ENCODE assay signal across 8 mouse cellular contexts in the genomic region with DNA sequence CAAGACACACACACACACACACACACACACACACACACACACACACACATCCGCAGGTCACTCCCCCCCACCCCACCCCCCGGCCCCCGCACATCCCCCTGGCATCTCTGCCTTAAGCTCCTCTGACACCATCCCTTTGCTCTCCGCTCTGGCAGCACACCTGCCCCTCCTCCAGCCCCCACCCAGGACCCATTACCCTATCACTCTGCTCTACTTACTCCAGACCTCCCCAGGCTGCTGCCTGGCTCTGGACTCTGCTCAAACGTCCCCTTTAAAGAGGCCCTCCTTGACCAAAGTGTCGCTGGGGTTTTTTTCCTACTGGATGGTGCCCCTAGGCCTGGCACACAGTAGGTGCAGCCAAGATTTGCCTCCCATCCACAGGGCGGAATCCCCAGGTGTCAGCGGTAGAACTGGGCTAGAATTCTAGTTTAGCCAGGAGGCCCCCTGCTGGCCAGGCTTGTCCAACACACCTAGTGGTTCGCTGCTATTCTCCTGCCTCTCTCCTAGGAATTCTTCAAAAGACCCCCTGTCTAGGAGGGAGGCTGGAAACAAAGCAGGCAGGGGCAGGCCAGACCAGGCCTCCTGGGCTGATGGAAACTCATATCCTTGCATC. TPM values are rescaled to one million over a fixed set of nuclear protein-coding genes. Genes with fewer than 3 reads are reported as not detected.
DNase-seq lines count a peak whose midpoint lies in the region; ATAC-seq and TF ChIP-seq lines count a peak whose summit lies in the region.

No protein-coding gene starts in this region.

- WGBS in cerebellum, adult 2 months = 39% methylated on average over 9 of the region's 9 CpGs
- WGBS in liver, embryonic 13.5 days (ENCODE audit: insufficient replicate concordance) = 6% methylated on average over 6 of the region's 9 CpGs
- 29% methylated on average over 8 of the region's 9 CpGs for WGBS in neural tube, embryonic 13.5 days

- no peaks in the 10 kb centered on the region for H3K27me3 ChIP-seq in cerebellum, adult 2 months (ENCODE audit: control insufficient read depth, insufficient read depth, low read length)
- H3K27me3 ChIP-seq in liver, embryonic 13.5 days = no peaks in the 10 kb centered on the region
- no peaks in the 10 kb centered on the region for H3K27me3 ChIP-seq in neural tube, embryonic 13.5 days

- H3K4me3 ChIP-seq in ES-E14 (ENCODE audit: insufficient read depth in 1 of 2, low read depth in 1 of 2, low read length in 2 of 2, poor library complexity in 1 of 2, severe bottlenecking in 1 of 2) = no peak overlapping the region
- no peak overlapping the region for H3K4me3 ChIP-seq in cerebellum, adult 2 months (replicated peaks; ENCODE audit: insufficient read depth, low read depth, low read length)
- no peak overlapping the region for H3K4me3 ChIP-seq in liver, embryonic 13.5 days (replicated peaks)
- H3K4me3 ChIP-seq in neural tube, embryonic 13.5 days = no peak overlapping the region

- H3K9ac ChIP-seq in ES-E14 (ENCODE audit: insufficient read depth, low read depth, low read length, poor library complexity, severe bottlenecking) = no peak overlapping the region
- no peak overlapping the region for H3K9ac ChIP-seq in liver, embryonic 13.5 days
- H3K9ac ChIP-seq in neural tube, embryonic 13.5 days = 0 out of 2 replicates have a peak overlapping the region, but pooled peaks have one; percentile 38

- peak; percentile 59 for ATAC-seq in frontal cortex, adult (ENCODE audit: low TSS enrichment)
- ATAC-seq in liver, embryonic 13.5 days (ENCODE audit: low read depth) = no peak
- peak; percentile 33; the same call in 1 of the 2 replicates for ATAC-seq in neural tube, embryonic 13.5 days (ENCODE audit: low read depth)

- 0 out of 2 replicates have a peak overlapping the region, but pooled peaks have one; percentile 12 for H3K4me2 ChIP-seq in liver, embryonic 13.5 days
- H3K4me2 ChIP-seq in neural tube, embryonic 13.5 days = no peak overlapping the region

- H3K9me3 ChIP-seq in ES-E14 (ENCODE audit: control insufficient read depth, insufficient read depth, low read depth, low read length) = no peaks in the 10 kb centered on the region
- H3K9me3 ChIP-seq in liver, embryonic 13.5 days (replicated peaks) = no peaks in the 10 kb centered on the region
- H3K9me3 ChIP-seq in neural tube, embryonic 13.5 days = no peaks in the 10 kb centered on the region

- TF ChIP-seq CTCF in cerebellum, adult 2 months (IDR thresholded peaks at IDR 0.05; ENCODE audit: borderline replicate concordance, insufficient read depth, low read depth, low read length) = peak; percentile 81

- peaks cover 0 to 14% of the 10 kb centered on the region in 2 experiments; a peak in 1 of 4 replicates for H3K4me1 ChIP-seq in ES-E14 (ENCODE audit: control insufficient read depth in 2 of 2, insufficient read depth in 2 of 2, low read length in 2 of 2, poor library complexity in 1 of 2)
- H3K4me1 ChIP-seq in cerebellum, adult 2 months (ENCODE audit: control insufficient read depth, insufficient read depth, low read length) = peaks cover 15% of the 10 kb centered on the region
- H3K4me1 ChIP-seq in liver, embryonic 13.5 days (replicated peaks) = peaks cover 34% of the 10 kb centered on the region
- H3K4me1 ChIP-seq in neural tube, embryonic 13.5 days (replicated peaks) = peaks cover 13% of the 10 kb centered on the region

- no peak for TF ChIP-seq POLR2A in cerebellum, adult 2 months (IDR thresholded peaks at IDR 0.05; ENCODE audit: borderline replicate concordance, insufficient read depth, low read length)

- DNase-seq in A20 (ENCODE audit: low read depth, low spot score) (peak; percentile 63), ES-E14 (ENCODE audit: low read depth, low spot score) (peak; percentile 69)
- peak; percentile 65 to 80 for DNase-seq in cerebellum, adult 2 months
- DNase-seq in hindlimb bud, embryonic 11.5 days (ENCODE audit: extremely low spot score, low read depth, low spot score) = peak; percentile 54
- no peak for DNase-seq in liver, embryonic 13.5 days
- peak; percentile 90 for DNase-seq in thymus, postnatal 4 days

- in situ Hi-C loops in ES-E14 (cut with MboI; ENCODE audit: low sequenced_read_pairs in 2 of 2, unreplicated experiment in 2 of 2) = loop anchor here in 1 of 2 experiments (5.0 kb wide), 1 partner anchor 115 kb away; no protein-coding TSS in a partner anchor

- no peaks in the 10 kb centered on the region for H3K36me3 ChIP-seq in ES-E14 (ENCODE audit: control insufficient read depth, insufficient read depth, low read length, poor library complexity, severe bottlenecking)
- H3K36me3 ChIP-seq in liver, embryonic 13.5 days = no peaks in the 10 kb centered on the region
- no peaks in the 10 kb centered on the region for H3K36me3 ChIP-seq in neural tube, embryonic 13.5 days

- no peak overlapping the region for H3K27ac ChIP-seq in ES-E14 (ENCODE audit: insufficient read depth, low read depth, low read length, poor library complexity, severe bottlenecking)
- H3K27ac ChIP-seq in cerebellum, adult 2 months (ENCODE audit: insufficient read depth, low read length) = no peak overlapping the region
- H3K27ac ChIP-seq in liver, embryonic 13.5 days = no peak overlapping the region
- no peak overlapping the region for H3K27ac ChIP-seq in neural tube, embryonic 13.5 days (replicated peaks)

TF ChIP-seq in ES-E14, 5 proteins besides CTCF, POLR2A, EP300 and RAD21:
- TF ChIP-seq HCFC1 (IDR thresholded peaks at IDR 0.05; ENCODE audit: borderline replicate concordance, insufficient read depth, low read length) (no peak), ZC3H11A (IDR thresholded peaks at IDR 0.05; ENCODE audit: borderline replicate concordance, low read depth, low read length) (no peak; the same call in 1 of the 2 replicates), MAFK (IDR thresholded peaks at IDR 0.05; ENCODE audit: insufficient read depth, low read depth, low read length) (no peak), CHD2 (IDR thresholded peaks at IDR 0.05; ENCODE audit: low read depth, low read length) (no peak), ZNF384 (IDR thresholded peaks at IDR 0.05; ENCODE audit: low read depth, low read length) (no peak)

RNA-seq across cellular contexts. Expression of gene Plxnd1, which starts 12.9 kb away (rescaled TPM):
- total RNA-seq in ES-E14 (2012; rRNA removed) = 2.6 and 8.7 TPM in 2 replicates
- polyA plus RNA-seq in cerebellum, adult 2 months (2012; rRNA removed) = 24.2 and 29.4 TPM in 2 replicates
- polyA plus RNA-seq in liver, embryonic 13.5 days (2015; fragmentation: Nextera tagmentation; extraction: Ambion mirVana) = 6.7 and 6.8 TPM in 2 replicates
- polyA plus RNA-seq in neural tube, embryonic 13.5 days (2015; fragmentation: Nextera tagmentation; extraction: Ambion mirVana) = 13.5 and 17.8 TPM in 2 replicates
